Mouse (Mus musculus): ENCODE results near the gene Izumo4.

- TF ChIP-seq GATA1 (IDR thresholded peaks at IDR 0.05; ENCODE audit: low read length) (no peak), TAL1 (IDR thresholded peaks at IDR 0.05; ENCODE audit: low read length) (no peak)
These were observed 1.9 kb upstream of the Izumo4 start for GRCm38 (mm10) chr10:80700038-80700504.
